Mouse (Mus musculus) hindlimb bud, embryonic 11.5 days (tissue): ENCODE results near the gene Dusp8.

Experiments
- DNase-seq: peaks from one replicate; pipeline ENCODE4 v3.0.0-alpha.2; 2012; ENCODE audit warnings: low read depth, low spot score; ENCODE audit errors: extremely low spot score

The Dusp8 gene

DNA sequence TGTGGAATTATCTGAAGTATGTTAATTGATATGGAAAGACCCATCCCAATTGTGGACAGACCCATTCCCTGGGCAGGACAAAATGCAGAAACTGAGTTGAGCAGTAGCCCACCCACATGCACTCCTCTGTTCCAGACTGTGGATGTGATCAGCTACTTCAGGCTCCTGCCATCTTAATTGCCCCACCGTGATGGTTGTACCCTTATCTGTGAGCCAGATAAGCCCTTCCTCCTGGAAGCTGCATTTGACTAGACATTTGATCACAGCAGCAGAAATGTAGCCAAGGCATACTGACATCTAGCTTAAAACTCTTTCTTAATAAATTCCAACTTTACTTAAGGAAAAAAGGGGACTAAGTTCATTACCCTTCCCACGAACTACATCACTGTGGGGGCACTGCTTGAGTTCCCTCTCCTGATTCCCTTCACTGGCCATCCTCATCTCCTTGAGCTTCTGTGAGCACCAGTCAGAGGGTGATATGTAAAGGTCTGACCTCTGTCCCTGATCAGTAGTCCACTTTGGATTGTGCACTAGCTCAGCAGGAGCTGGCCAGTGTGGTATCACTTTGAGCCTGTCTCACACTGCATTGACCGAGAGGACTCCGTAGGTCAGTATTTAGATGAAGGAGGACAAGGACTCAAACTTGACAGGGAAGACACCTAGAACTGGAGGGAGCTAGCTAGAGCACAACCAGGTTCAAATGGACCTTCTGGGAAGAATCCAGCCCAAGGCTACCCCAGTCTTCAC, 9.3 kb downstream of the Dusp8 start:
- no peak for DNase-seq

- DNase-seq = no peak
Measured at GRCm38 (mm10) chr7:142084820-142085219, 10.8 kb downstream of the Dusp8 start.

DNA sequence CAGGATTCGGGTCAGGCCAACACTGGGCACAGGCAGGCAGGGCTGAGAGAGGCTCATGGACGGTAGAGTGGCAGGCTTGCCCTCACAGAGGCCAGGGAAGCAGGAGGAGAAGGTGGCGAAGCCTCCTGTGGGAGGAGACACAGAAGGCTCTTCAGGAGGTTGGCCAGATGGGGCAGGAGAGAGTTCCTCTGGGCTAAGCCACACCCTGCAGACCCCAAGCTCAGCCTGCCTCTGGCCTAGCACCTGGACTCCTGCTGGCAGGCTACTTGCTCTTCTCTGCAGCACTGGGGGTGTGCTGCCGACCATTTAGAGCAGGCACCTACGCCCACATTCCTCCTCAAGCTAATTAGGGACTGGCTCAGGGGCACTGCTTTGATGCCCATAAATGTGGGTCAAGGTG, 11.2 kb downstream of the Dusp8 start:
- DNase-seq = no peak

DNA sequence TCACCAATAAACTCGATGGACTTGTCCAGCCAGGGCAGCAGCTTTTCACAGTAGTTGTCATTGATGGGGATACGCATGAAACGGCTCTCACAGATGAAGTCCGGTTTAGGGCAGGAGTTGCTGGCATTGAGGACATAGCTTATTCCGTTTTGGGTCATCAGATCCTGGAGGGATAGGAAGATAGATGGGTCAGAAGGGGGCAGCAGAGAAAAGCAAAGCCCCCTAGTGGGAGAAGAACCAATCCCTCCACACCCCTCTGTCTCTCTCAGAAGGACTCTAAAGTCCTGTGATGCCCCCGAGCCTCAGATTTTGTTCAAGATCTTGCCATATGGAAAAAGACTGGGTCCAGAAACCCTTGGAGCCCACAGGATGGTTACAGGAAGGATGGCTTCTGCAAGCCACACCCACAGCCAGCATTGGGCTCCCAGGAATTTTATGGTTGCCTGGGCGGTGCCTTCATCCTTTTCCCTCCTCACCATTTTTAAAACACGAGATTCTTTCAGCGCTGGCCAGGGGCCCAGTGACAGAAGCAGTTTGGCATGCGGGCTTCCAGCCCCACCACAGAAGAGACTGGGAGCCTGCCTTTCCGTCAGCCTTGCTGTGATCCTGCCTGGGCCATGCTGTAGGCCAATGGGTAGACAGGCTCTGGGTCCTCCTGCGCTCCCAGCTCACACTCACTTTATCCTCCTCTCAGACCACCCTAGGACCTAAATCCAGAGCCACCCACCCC, 11.9 kb downstream of the Dusp8 start:
- no peak for DNase-seq

DNA sequence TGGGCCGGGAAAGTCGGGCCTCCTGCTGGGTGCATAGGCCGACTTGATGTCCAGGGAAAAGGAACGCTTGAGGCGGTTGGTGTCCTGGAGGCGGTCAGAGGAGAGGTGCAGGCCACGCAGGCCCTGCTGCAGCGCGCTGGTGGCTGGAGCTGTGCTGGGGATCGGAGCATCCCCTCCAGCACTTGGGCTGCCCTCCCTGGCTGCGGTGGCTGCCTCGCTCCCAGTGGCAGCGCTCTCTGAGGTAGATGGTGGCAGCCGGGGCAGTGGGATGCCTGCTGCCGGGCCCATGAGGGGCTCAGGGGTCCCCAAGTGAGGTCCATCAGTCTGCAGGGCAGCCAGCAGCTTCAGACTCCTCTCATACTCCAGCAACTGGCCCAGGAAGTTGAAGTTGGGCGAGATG, 13.0 kb downstream of the Dusp8 start:
- DNase-seq = no peak

DNA sequence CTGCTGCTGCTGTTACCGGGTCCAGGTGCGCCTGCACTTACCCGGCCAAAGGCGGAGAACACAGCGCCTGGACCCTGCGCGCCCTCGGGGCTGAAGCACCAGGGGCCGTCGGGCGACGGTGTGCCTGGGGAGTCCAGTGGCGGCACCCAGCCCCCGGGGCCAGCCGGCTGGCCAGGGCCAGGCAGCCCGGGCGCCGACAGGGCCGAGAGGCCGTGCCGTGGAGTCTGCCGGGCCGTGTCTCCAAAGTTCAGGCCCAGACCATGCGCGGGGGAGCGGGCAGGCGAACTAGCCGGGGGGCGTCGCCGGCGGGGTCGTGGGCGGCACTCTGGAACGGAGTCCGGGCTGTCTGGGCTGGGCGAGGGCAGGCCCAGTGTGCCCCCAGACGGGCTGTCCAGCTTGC, 13.5 kb downstream of the Dusp8 start:
- no peak for DNase-seq

DNA sequence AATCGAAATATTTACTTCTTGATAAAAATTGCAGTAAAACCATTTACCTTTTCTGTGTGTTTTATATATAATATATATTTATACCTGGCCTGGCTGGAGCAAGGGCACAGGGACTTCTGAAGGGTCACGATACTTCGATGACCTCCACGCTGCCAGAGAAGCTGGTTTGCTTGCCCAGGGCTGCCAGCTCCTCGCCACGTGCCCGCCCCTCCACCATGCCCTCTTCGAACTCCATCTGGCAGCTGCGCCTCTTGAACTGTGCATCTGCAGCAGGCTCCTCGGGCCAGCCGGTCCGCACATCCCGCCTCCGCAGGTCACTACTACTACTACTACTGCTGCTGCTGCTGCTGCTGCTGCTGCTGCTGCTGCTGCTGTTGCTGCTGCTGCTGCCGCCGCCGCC, 13.9 kb downstream of the Dusp8 start:
- DNase-seq = no peak

- no peak for DNase-seq
Measured at GRCm38 (mm10) chr7:142080876-142081275, 14.8 kb downstream of the Dusp8 start.

DNA sequence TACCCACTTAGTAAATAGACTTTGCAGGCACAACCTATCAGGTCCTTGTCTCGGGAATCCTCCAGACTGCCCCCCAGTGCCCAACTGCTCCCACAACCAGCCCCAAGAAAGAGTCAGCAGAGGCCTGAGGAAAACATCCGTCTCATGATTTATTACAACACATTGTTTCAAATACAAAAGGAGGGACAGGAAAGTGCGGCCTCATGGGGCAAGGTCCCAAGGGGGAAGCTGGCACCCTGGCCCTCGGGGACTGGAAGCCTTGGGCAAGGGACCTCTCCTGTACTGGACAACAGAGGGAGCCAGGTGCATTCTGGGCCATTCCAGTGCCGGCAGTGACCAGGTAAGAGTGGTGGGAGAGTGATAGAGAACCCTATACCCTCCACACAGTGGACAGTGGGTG, 16.3 kb downstream of the Dusp8 start:
- DNase-seq = no peak

DNA sequence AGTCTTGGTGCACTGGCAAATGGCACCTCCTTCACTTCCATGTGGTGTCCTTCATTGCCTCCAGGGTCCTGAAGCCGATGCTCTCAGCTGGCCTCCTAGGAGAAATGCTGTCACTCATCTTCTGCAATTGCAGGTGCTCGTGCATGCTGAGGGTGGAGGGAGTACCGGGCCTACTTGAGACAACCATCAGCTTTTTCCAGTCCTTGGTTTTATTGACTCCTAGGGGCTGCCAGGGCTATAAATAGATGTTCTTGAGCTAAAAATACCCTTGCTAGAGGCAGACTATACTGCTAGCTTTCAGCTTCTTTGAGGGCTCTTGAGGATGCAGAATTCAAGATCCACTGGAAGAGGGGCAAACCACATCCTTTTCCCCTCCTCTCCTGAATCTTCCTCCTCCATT, 18.5 kb downstream of the Dusp8 start:
- DNase-seq = no peak

- no peak for DNase-seq
Measured at GRCm38 (mm10) chr7:142074146-142074886, 21.3 kb downstream of the Dusp8 start.

- no peak for DNase-seq
Measured at GRCm38 (mm10) chr7:142071717-142072116, 23.9 kb downstream of the Dusp8 start.

DNA sequence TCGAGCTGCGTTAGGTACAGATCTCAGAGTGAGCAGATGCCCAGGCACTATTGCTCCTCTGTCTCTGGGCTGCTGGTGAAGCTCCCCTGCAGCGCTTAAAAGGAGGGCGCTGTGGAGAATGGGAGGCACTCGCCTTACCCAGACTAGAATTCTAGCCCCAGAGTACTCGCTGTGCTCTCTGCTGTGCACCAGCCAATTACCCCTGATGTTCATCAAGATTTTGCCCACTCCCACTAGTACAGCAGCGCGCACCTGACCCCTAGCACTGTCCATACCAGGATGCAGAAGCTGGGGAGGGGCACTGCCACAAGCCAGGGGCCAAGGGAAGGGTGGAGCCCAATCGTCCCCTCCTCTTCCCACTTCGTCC, 24.4 kb downstream of the Dusp8 start:
- DNase-seq = no peak

- DNase-seq = no peak
Measured at GRCm38 (mm10) chr7:142070458-142071211, 25.0 kb downstream of the Dusp8 start.

- DNase-seq = no peak
Measured at GRCm38 (mm10) chr7:142068429-142068828, 27.2 kb downstream of the Dusp8 start.

- DNase-seq = peak; percentile 33
Measured at GRCm38 (mm10) chr7:142060931-142061565, 34.6 kb downstream of the Dusp8 start, which contains the start of gene Mob2. Gene Mob2 (minus strand): TSS chr7:142061065.

DNA sequence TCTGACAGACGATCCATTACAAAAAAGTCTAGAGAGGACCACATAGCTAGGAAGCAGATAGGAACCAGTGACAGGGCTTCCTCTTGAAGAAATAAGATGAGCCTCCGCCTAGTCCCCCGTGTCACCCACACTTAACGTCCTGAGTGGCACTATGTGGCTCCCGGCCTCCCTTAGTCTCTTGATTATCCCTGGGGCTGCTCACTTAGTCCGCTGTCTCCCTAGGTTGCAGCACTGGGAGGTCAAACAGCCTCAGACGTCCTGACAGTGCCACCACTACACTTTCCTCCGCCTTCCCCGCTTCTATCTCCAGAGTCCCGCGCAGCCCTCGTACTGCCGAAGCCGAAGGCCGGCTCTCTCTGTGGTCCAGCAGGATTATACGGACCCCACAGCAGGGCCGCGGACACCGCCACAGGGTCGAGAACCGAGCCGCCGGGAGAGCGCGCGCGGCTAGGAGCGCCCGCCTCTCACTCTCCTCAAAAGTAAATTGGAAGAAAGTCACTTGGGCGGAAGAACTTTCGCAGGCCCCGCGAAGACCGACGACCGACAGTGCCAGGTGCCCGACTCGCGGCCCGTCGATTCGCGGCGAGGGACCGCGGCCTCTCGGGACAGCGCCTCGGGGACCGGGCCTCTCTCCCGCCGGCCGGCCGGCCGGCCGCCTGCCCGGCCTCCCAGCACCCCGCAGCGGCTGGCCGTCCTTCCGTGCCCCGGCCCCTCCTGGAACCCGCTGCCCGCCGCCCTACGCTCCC, 35.3 kb downstream of the Dusp8 start:
- DNase-seq = no peak

GRCm38 (mm10) chr7:142059024-142059423, 36.6 kb downstream of the Dusp8 start:
- no peak for DNase-seq

- no peak for DNase-seq
Measured at GRCm38 (mm10) chr7:142057121-142057520, 38.5 kb downstream of the Dusp8 start.

DNA sequence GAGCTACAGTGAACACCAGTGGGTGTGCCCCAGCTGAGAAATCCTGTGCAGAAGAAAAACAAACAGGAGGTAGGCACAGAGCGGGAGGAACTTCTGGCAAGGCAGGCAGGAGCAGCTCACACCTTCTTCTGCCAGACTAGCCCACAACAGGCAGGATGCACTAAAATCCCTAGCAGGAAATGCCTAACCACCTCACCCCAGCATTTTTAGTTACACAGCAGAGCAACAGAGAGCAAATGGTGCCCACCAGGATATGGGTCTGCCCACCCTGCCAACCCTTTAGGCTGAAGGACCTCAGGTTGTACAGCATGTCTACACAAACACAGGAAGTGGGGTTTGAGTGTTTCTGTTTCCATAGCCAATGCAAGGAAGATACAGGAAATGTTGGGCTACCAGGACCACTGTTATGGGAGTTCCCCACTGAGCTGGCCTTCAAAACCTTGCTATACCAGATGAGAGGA, 39.0 kb downstream of the Dusp8 start:
- no peak for DNase-seq
